Mouse (Mus musculus) T-helper 2 cell (primary cell): ENCODE data around the gene Gm5065.

Experiments used
- in situ Hi-C: fragments of 300-600 bp; cut with MboI, MseI; formaldehyde crosslinking; loops from one replicate; pipeline ENCODE4 v1.15.1; 2025; ENCODE audit warnings: high pct_unique_total_duplicates

The Gm5065 gene

GRCm38 (mm10) chr7:5350237-5350636 lies at the start of gene Gm5065:
Gene Gm5065, plus strand, starts transcription at chr7:5350537.
- in situ Hi-C loops = no loop called here

GRCm38 (mm10) chr7:5327511-5327910 lies 22.8 kb upstream of the Gm5065 start:
- in situ Hi-C loops = no loop called here

- in situ Hi-C loops = no loop called here
These were observed 598 bp downstream of the Gm5065 start, which contains the start of gene Nlrp2 for GRCm38 (mm10) chr7:5350935-5351334. Gene Nlrp2, minus strand, starts transcription at chr7:5351035.

GRCm38 (mm10) chr7:5363599-5363998 lies 13.3 kb downstream of the Gm5065 start:
- in situ Hi-C loops = no loop called here

- in situ Hi-C loops = no loop called here
These were observed 16.4 kb downstream of the Gm5065 start for GRCm38 (mm10) chr7:5366724-5367123.

- in situ Hi-C loops = no loop called here
These were observed 55.9 kb downstream of the Gm5065 start for GRCm38 (mm10) chr7:5406201-5406600.
